Mouse (Mus musculus): Measurements from ENCODE around the gene Tbcd. TPM values are rescaled to one million over a fixed set of nuclear protein-coding genes. Genes with fewer than 3 reads are reported as not detected.

The Tbcd gene
- polyA plus RNA-seq, 2 experiments = 38.7 to 43.4 TPM

GRCm38 (mm10) chr11:121661116-121661515 lies 209.4 kb downstream of the Tbcd start:
- Histone ChIP-seq H3K27me3 (ENCODE audit: control insufficient read depth, insufficient read depth, low read length) (no peaks in the 10 kb centered on the region), H3K4me2 (replicated peaks; ENCODE audit: low read depth, low read length, severe bottlenecking) (no peak overlapping the region), H3K9me3 (ENCODE audit: control insufficient read depth, low read length) (no peaks in the 10 kb centered on the region), H3K4me3 (replicated peaks; ENCODE audit: low read length) (no peak overlapping the region), H3K9ac (ENCODE audit: low read depth, low read length, severe bottlenecking) (no peak overlapping the region), H3K27ac (replicated peaks; ENCODE audit: low read depth, low read length) (no peak overlapping the region), H3K36me3 (ENCODE audit: control insufficient read depth, insufficient read depth, low read length) (peaks cover 6% of the 10 kb centered on the region; the same call in 1 of the 2 replicates), H3K4me1 (ENCODE audit: control insufficient read depth, insufficient read depth, low read length) (no peaks in the 10 kb centered on the region)
- DNase-seq (ENCODE audit: low spot score) = no peak
- TF ChIP-seq POLR2A (IDR thresholded peaks at IDR 0.05; ENCODE audit: borderline replicate concordance, extremely low read depth, insufficient read depth, insufficient read length) = no peak
- ATAC-seq (ENCODE audit: low FRiP score, low read depth) = no peak
- 88% methylated on average over 2 of the region's 2 CpGs for WGBS

Other genes with a start within 250 kb of the Tbcd start
- gene Hexdc, start 247.5 kb upstream of the Tbcd start, polyA plus RNA-seq (2012; rRNA removed) = 45.5 and 52.2 TPM in 2 replicates
- 8.4 and 12.5 TPM in 2 replicates for gene Hexdc, start 247.5 kb upstream of the Tbcd start, polyA plus RNA-seq (2014; fragmentation: Nextera tagmentation; extraction: Ambion mirVana)
- 12.5 and 12.7 TPM in 2 replicates for gene Ogfod3, start 247.2 kb upstream of the Tbcd start, polyA plus RNA-seq (2012; rRNA removed)
- 21.8 and 22.4 TPM in 2 replicates for gene Ogfod3, start 247.2 kb upstream of the Tbcd start, polyA plus RNA-seq (2014; fragmentation: Nextera tagmentation; extraction: Ambion mirVana)
- gene Cybc1, start 222.6 kb upstream of the Tbcd start, polyA plus RNA-seq (2012; rRNA removed) = 47.1 and 50.4 TPM in 2 replicates
- 41.3 and 49.6 TPM in 2 replicates for gene Cybc1, start 222.6 kb upstream of the Tbcd start, polyA plus RNA-seq (2014; fragmentation: Nextera tagmentation; extraction: Ambion mirVana)
- gene Narf, start 214.7 kb upstream of the Tbcd start, polyA plus RNA-seq (2012; rRNA removed) = 44.1 and 52.3 TPM in 2 replicates
- gene Narf, start 214.7 kb upstream of the Tbcd start, polyA plus RNA-seq (2014; fragmentation: Nextera tagmentation; extraction: Ambion mirVana) = 49.4 and 58.5 TPM in 2 replicates
- gene Foxk2, start 192.0 kb upstream of the Tbcd start, polyA plus RNA-seq (2012; rRNA removed) = 43.7 and 54.2 TPM in 2 replicates
- gene Foxk2, start 192.0 kb upstream of the Tbcd start, polyA plus RNA-seq (2014; fragmentation: Nextera tagmentation; extraction: Ambion mirVana) = 11.1 and 13.7 TPM in 2 replicates
- gene Wdr45b, start 97.5 kb upstream of the Tbcd start, polyA plus RNA-seq (2012; rRNA removed) = 94.5 and 110 TPM in 2 replicates
- 113 and 116 TPM in 2 replicates for gene Wdr45b, start 97.5 kb upstream of the Tbcd start, polyA plus RNA-seq (2014; fragmentation: Nextera tagmentation; extraction: Ambion mirVana)
- gene Rab40b, start 63.7 kb upstream of the Tbcd start, polyA plus RNA-seq (2012; rRNA removed) = 10.8 and 13.0 TPM in 2 replicates
- gene Rab40b, start 63.7 kb upstream of the Tbcd start, polyA plus RNA-seq (2014; fragmentation: Nextera tagmentation; extraction: Ambion mirVana) = 16.8 and 19.0 TPM in 2 replicates
- gene Fn3krp, start 30.5 kb upstream of the Tbcd start, polyA plus RNA-seq (2012; rRNA removed) = 11.2 and 11.6 TPM in 2 replicates
- gene Fn3krp, start 30.5 kb upstream of the Tbcd start, polyA plus RNA-seq (2014; fragmentation: Nextera tagmentation; extraction: Ambion mirVana) = 7.3 and 7.4 TPM in 2 replicates
- gene Fn3k, start 17.0 kb upstream of the Tbcd start, polyA plus RNA-seq (2012; rRNA removed) = 1.2 and 1.3 TPM in 2 replicates
- 0.61 and 0.81 TPM in 2 replicates for gene Fn3k, start 17.0 kb upstream of the Tbcd start, polyA plus RNA-seq (2014; fragmentation: Nextera tagmentation; extraction: Ambion mirVana)
- gene Zfp750, start 67.4 kb downstream of the Tbcd start, polyA plus RNA-seq (2012; rRNA removed) = 10.7 and 12.8 TPM in 2 replicates
- 19.7 and 24.0 TPM in 2 replicates for gene Zfp750, start 67.4 kb downstream of the Tbcd start, polyA plus RNA-seq (2014; fragmentation: Nextera tagmentation; extraction: Ambion mirVana)
- 14.4 and 16.5 TPM in 2 replicates for gene B3gntl1, start 221.2 kb downstream of the Tbcd start, polyA plus RNA-seq (2012; rRNA removed)
- gene B3gntl1, start 221.2 kb downstream of the Tbcd start, polyA plus RNA-seq (2014; fragmentation: Nextera tagmentation; extraction: Ambion mirVana) = 8.6 and 9.9 TPM in 2 replicates
- gene Metrnl, start 249.6 kb downstream of the Tbcd start, polyA plus RNA-seq (2012; rRNA removed) = 31.0 and 33.0 TPM in 2 replicates
- gene Metrnl, start 249.6 kb downstream of the Tbcd start, polyA plus RNA-seq (2014; fragmentation: Nextera tagmentation; extraction: Ambion mirVana) = 46.0 and 47.9 TPM in 2 replicates